21 mouse cellular contexts compared by ENCODE assay signal in the genomic region with DNA sequence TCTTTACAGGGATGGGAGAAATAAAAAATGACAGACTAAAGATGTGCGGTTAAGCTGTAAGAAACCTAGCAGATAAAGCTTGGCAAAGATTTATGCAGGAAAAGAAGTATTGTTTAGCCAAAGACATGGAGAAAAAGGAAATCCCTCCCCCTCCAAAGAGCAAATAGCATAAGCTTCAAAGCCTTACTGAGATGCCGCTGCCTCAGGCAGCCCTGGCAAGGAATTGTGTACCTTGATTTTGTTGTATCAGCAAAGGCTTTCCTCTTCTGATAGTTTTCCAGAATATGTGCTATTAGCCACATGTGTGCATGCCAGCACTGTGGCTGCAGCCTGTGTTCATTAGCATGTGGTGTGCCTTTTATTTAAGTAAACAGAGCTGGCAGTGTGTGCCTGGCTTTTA.
"Had no signal": no experiment of that assay in that cellular context is flagged by ENCODE, and none has a peak within 500 bp of the region (broad histone marks: within the 10 kb centered on the region; RNA-seq: fewer than 3 reads in every experiment).

No protein-coding gene starts in this region.

- H3K4me1 ChIP-seq: liver, embryonic 13.5 days; megakaryocyte, embryonic 14.5 days; midbrain, embryonic 12.5 days; neural tube, embryonic 13.5 days; stomach, embryonic 15.5 days had no signal

- DNase-seq: kidney, adult 18-20 months; kidney, adult 9 months; kidney, postnatal 14 days; kidney, postnatal 4 days; left cerebral cortex, postnatal 4 days; liver, embryonic 13.5 days; lung, adult 2 months; lung, postnatal 36 days; retina, postnatal 1 day; right cerebral cortex, postnatal 25 days; spleen, adult 18-20 months; thymus, adult 18-20 months; thymus, postnatal 36 days had no signal

- H3K4me3 ChIP-seq: limb, embryonic 13.5 days; liver, embryonic 13.5 days; megakaryocyte, embryonic 14.5 days; midbrain, embryonic 12.5 days; myocyte; neural tube, embryonic 13.5 days; stomach, embryonic 15.5 days had no signal

- H3K36me3 ChIP-seq: limb, embryonic 13.5 days; liver, embryonic 13.5 days; midbrain, embryonic 12.5 days; neural tube, embryonic 13.5 days; stomach, embryonic 15.5 days had no signal

- H3K9me3 ChIP-seq: limb, embryonic 13.5 days; liver, embryonic 13.5 days; midbrain, embryonic 12.5 days; neural tube, embryonic 13.5 days; stomach, embryonic 15.5 days had no signal

- H3K9ac ChIP-seq: limb, embryonic 13.5 days; liver, embryonic 13.5 days; midbrain, embryonic 12.5 days; neural tube, embryonic 13.5 days; stomach, embryonic 15.5 days had no signal

- H3K4me2 ChIP-seq: limb, embryonic 13.5 days; liver, embryonic 13.5 days; midbrain, embryonic 12.5 days; neural tube, embryonic 13.5 days; stomach, embryonic 15.5 days had no signal

- ATAC-seq: intestine, embryonic 16.5 days; lung, postnatal 0 days had no signal

- H3K27ac ChIP-seq: limb, embryonic 13.5 days; liver, embryonic 13.5 days; midbrain, embryonic 12.5 days; neural tube, embryonic 13.5 days; stomach, embryonic 15.5 days had no signal

- H3K27me3 ChIP-seq: liver, embryonic 13.5 days; megakaryocyte, embryonic 14.5 days; midbrain, embryonic 12.5 days; neural tube, embryonic 13.5 days; stomach, embryonic 15.5 days had no signal
